Mouse (Mus musculus): ENCODE data around the gene Wdfy4. TPM values are rescaled to one million over a fixed set of nuclear protein-coding genes. Genes with fewer than 3 reads are reported as not detected.

Wdfy4 gene
- total RNA-seq, 2 experiments from 2014 or later, result 3.9 to 4.6 TPM

- DNase-seq (ENCODE audit: low spot score in 2 of 2), result no peak
Observed at GRCm38 (mm10) chr14:33190646-33191045, 5.3 kb upstream of the Wdfy4 start.

GRCm38 (mm10) chr14:33189849-33190423 is 4.6 kb upstream of the Wdfy4 start:
- no peak for DNase-seq (ENCODE audit: low spot score in 2 of 2)

GRCm38 (mm10) chr14:33189230-33189629 is 3.9 kb upstream of the Wdfy4 start:
- no peak for DNase-seq (ENCODE audit: low spot score in 2 of 2)

- no peak for DNase-seq (ENCODE audit: low spot score in 2 of 2)
Observed at GRCm38 (mm10) chr14:33187201-33187600, 1.9 kb upstream of the Wdfy4 start.

- no peak for DNase-seq (ENCODE audit: low spot score in 2 of 2)
Observed at GRCm38 (mm10) chr14:33180102-33180501, 5.2 kb downstream of the Wdfy4 start.

GRCm38 (mm10) chr14:33175059-33175821 is 10.1 kb downstream of the Wdfy4 start:
- DNase-seq (ENCODE audit: low spot score in 2 of 2), result no peak

GRCm38 (mm10) chr14:33171942-33172341 is 13.4 kb downstream of the Wdfy4 start:
- no peak for DNase-seq (ENCODE audit: low spot score in 2 of 2)

- no peak for DNase-seq (ENCODE audit: low spot score in 2 of 2)
Observed at GRCm38 (mm10) chr14:33168750-33169149, 16.6 kb downstream of the Wdfy4 start.

GRCm38 (mm10) chr14:33162238-33162637 is 23.1 kb downstream of the Wdfy4 start:
- no peak for DNase-seq (ENCODE audit: low spot score in 2 of 2)

GRCm38 (mm10) chr14:33158268-33158667 is 27.0 kb downstream of the Wdfy4 start:
- DNase-seq (ENCODE audit: low spot score in 2 of 2), result no peak

GRCm38 (mm10) chr14:33152941-33153340 is 32.4 kb downstream of the Wdfy4 start:
- DNase-seq (ENCODE audit: low spot score in 2 of 2), result no peak

- no peak for DNase-seq (ENCODE audit: low spot score in 2 of 2)
Observed at GRCm38 (mm10) chr14:33146287-33146686, 39.0 kb downstream of the Wdfy4 start.

- DNase-seq (ENCODE audit: low spot score in 2 of 2), result no peak
Observed at GRCm38 (mm10) chr14:33136843-33137242, 48.5 kb downstream of the Wdfy4 start.

- no peak for DNase-seq (ENCODE audit: low spot score in 2 of 2)
Observed at GRCm38 (mm10) chr14:33135170-33135569, 50.1 kb downstream of the Wdfy4 start.

- DNase-seq (ENCODE audit: low spot score in 2 of 2), result no peak
Observed at GRCm38 (mm10) chr14:33131044-33131758, 54.1 kb downstream of the Wdfy4 start.

- no peak for DNase-seq (ENCODE audit: low spot score in 2 of 2)
Observed at GRCm38 (mm10) chr14:33116590-33116989, 68.7 kb downstream of the Wdfy4 start.

- DNase-seq (ENCODE audit: low spot score in 2 of 2), result no peak
Observed at GRCm38 (mm10) chr14:33104809-33105208, 80.5 kb downstream of the Wdfy4 start.

GRCm38 (mm10) chr14:33101609-33102008 is 83.7 kb downstream of the Wdfy4 start:
- no peak for DNase-seq (ENCODE audit: low spot score in 2 of 2)

- DNase-seq (ENCODE audit: low spot score in 2 of 2), result no peak
Observed at GRCm38 (mm10) chr14:33099926-33100325, 85.4 kb downstream of the Wdfy4 start.

GRCm38 (mm10) chr14:33099111-33099510 is 86.2 kb downstream of the Wdfy4 start:
- no peak for DNase-seq (ENCODE audit: low spot score in 2 of 2)

- no peak for DNase-seq (ENCODE audit: low spot score in 2 of 2)
Observed at GRCm38 (mm10) chr14:33096462-33096861, 88.8 kb downstream of the Wdfy4 start.

- DNase-seq (ENCODE audit: low spot score in 2 of 2), result no peak
Observed at GRCm38 (mm10) chr14:33083326-33083725, 102.0 kb downstream of the Wdfy4 start.

Measured in gastrocnemius, postnatal 4 days (tissue).